Mouse (Mus musculus): ENCODE measurements around the gene Slc29a4. TPM values are rescaled to one million over a fixed set of nuclear protein-coding genes. Genes with fewer than 3 reads are reported as not detected.
A peak's percentile ranks its signal among the peaks of the same experiment; 100 is the strongest.

Gene Slc29a4
- total and polyA plus RNA-seq, 2 experiments from 2014 or later, result 76.4 to 104 TPM

DNA sequence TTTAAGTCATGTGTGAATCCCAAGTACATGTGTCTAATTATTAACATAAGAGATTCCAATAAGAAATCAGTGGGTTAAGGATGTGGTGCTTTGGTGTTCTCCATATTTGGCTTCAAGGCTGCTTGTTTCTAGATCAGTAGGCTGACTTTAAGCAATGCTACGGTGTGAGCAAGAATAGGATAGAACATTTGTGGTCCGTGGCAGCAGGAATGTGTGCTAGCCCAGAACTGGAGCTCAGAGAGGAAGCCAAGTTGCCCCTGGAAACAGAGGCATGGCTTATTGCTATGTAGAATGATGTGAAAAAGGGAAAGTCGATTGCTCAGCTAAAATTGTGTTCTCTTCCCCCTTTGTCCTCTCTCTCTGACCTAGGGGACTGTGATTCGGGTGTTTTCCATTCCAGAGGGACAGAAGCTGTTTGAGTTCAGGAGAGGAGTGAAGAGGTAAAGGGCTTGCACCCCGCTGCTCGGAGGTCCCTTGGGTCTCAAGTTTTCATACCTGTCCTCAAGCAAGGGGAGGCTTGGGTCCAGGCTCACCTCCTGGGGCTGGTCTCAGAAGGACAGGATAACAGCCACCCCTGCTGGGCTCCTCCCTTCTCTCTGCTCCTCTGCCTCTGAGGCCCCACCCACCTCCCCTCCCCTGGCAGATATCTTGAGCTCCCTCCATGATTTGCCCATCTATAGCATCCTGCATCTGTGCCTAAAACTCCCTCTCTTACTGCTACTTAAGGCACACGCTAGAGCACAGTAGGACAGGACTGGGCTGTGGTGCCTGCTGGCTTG, 31.5 kb upstream of the Slc29a4 start:
- Histone ChIP-seq H3K9ac (no peak overlapping the region), H3K27ac (ENCODE audit: low read depth, low read length) (no peak overlapping the region), H3K36me3 (ENCODE audit: insufficient read depth) (peaks cover 92% of the 10 kb centered on the region), H3K4me1 (ENCODE audit: insufficient read depth) (no peaks in the 10 kb centered on the region), H3K9me3 (ENCODE audit: low read length) (no peaks in the 10 kb centered on the region), H3K4me3 (ENCODE audit: low read depth, low read length) (no peak overlapping the region), H3K4me2 (ENCODE audit: low read depth) (no peak overlapping the region), H3K27me3 (ENCODE audit: insufficient read depth, low read length) (no peaks in the 10 kb centered on the region)
- DNase-seq (no peak), ATAC-seq (no peak)
- no peak for TF ChIP-seq CTCF (IDR thresholded peaks at IDR 0.05; ENCODE audit: low read depth)
- WGBS, result 76% methylated on average over 7 of the region's 7 CpGs

DNA sequence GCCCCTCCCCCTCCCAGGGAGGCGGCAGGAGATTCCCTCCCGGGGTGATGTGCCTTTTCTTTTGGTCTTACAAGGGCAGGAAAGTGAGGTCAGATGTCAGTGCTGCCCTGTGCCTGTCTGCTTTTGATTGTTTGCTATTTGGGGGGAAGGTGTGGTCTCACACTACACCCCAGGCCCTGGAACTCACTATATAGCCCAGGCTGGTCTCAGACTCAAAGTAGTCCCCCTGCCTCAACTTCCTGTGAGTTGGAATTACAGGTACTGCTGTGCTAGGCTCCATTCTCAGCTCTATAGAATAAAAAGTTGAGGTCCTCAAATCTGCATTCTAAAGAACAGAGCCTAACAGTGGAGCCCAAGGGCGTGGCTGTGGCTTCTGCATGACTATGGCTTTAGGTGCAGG, 24.4 kb upstream of the Slc29a4 start:
- Histone ChIP-seq H3K9ac (no peak overlapping the region), H3K9me3 (ENCODE audit: low read length) (no peaks in the 10 kb centered on the region), H3K4me2 (ENCODE audit: low read depth) (no peak overlapping the region), H3K27me3 (ENCODE audit: insufficient read depth, low read length) (no peaks in the 10 kb centered on the region), H3K4me3 (ENCODE audit: low read depth, low read length) (no peak overlapping the region), H3K27ac (ENCODE audit: low read depth, low read length) (no peak overlapping the region), H3K4me1 (ENCODE audit: insufficient read depth) (no peaks in the 10 kb centered on the region), H3K36me3 (ENCODE audit: insufficient read depth) (peaks cover 60% of the 10 kb centered on the region)
- WGBS, result 44% methylated on average over 3 of the region's 3 CpGs
- TF ChIP-seq CTCF (IDR thresholded peaks at IDR 0.05; ENCODE audit: low read depth), result no peak
- no peak for DNase-seq
- ATAC-seq, result no peak

- TF ChIP-seq CTCF (IDR thresholded peaks at IDR 0.05; ENCODE audit: low read depth), result no peak
- no peak overlapping the region for H3K27ac ChIP-seq (ENCODE audit: low read depth, low read length)
Observed at GRCm38 (mm10) chr5:142668556-142669263, 23.6 kb upstream of the Slc29a4 start.

GRCm38 (mm10) chr5:142669726-142670125, 22.6 kb upstream of the Slc29a4 start:
- Histone ChIP-seq H3K4me2 (ENCODE audit: low read depth) (no peak overlapping the region), H3K27ac (ENCODE audit: low read depth, low read length) (no peak overlapping the region), H3K36me3 (ENCODE audit: insufficient read depth) (peaks cover 44% of the 10 kb centered on the region), H3K4me3 (ENCODE audit: low read depth, low read length) (no peak overlapping the region), H3K9me3 (ENCODE audit: low read length) (no peaks in the 10 kb centered on the region), H3K27me3 (ENCODE audit: insufficient read depth, low read length) (no peaks in the 10 kb centered on the region), H3K4me1 (ENCODE audit: insufficient read depth) (no peaks in the 10 kb centered on the region), H3K9ac (no peak overlapping the region)
- DNase-seq (peak; percentile 51), ATAC-seq (peak; percentile 38; the same call in 1 of the 2 replicates)
- WGBS, result 54% methylated on average over 7 of the region's 7 CpGs
- peak; percentile 47 for TF ChIP-seq CTCF (IDR thresholded peaks at IDR 0.05; ENCODE audit: low read depth)

More at GRCm38 (mm10) chr5:142668556-142669263, 23.6 kb upstream of the Slc29a4 start:
- H3K4me3 ChIP-seq (ENCODE audit: low read depth, low read length), result no peak overlapping the region
- ATAC-seq, result no peak
- no peak overlapping the region for H3K9ac ChIP-seq
- H3K4me1 ChIP-seq (ENCODE audit: insufficient read depth), result no peaks in the 10 kb centered on the region
- WGBS, result 88% methylated on average over 11 of the region's 11 CpGs
- no peaks in the 10 kb centered on the region for H3K9me3 ChIP-seq (ENCODE audit: low read length)
- no peaks in the 10 kb centered on the region for H3K27me3 ChIP-seq (ENCODE audit: insufficient read depth, low read length)
- no peak for DNase-seq
- no peak overlapping the region for H3K4me2 ChIP-seq (ENCODE audit: low read depth)
- peaks cover 54% of the 10 kb centered on the region for H3K36me3 ChIP-seq (ENCODE audit: insufficient read depth)

DNA sequence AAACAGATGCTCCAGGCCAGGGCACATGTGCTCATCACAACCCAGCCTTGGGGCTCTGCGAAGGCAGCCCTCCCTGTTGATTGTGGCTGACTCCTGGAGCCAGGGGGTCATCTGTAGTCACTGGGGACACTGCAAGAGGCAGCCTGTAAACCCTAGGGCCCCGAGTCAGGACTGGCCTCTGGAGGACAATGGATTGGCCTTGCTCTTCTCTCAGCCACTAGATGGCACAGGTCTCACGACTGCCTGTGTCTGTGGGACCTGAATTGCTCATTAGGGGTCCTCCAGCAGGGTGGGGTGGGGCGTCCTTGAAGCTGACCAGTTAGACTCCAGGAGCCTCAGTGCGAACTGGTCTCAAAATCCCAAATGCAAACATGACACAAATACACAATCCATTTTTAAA, 19.2 kb upstream of the Slc29a4 start:
- peak; percentile 53 for DNase-seq
- Histone ChIP-seq H3K9ac (no peak overlapping the region), H3K4me2 (ENCODE audit: low read depth) (no peak overlapping the region), H3K27me3 (ENCODE audit: insufficient read depth, low read length) (no peaks in the 10 kb centered on the region), H3K9me3 (ENCODE audit: low read length) (no peaks in the 10 kb centered on the region), H3K27ac (ENCODE audit: low read depth, low read length) (no peak overlapping the region), H3K4me1 (ENCODE audit: insufficient read depth) (no peaks in the 10 kb centered on the region), H3K4me3 (ENCODE audit: low read depth, low read length) (no peak overlapping the region), H3K36me3 (ENCODE audit: insufficient read depth) (peaks cover 13% of the 10 kb centered on the region; the same call in 1 of the 2 replicates)
- 29% methylated on average over 5 of the region's 5 CpGs for WGBS
- peak; percentile 76 for TF ChIP-seq CTCF (IDR thresholded peaks at IDR 0.05; ENCODE audit: low read depth)
- peak; percentile 78 for ATAC-seq

- no peak for TF ChIP-seq CTCF (IDR thresholded peaks at IDR 0.05; ENCODE audit: low read depth)
- Histone ChIP-seq H3K9me3 (ENCODE audit: low read length) (0 out of 2 replicates have a peak, but pooled peaks cover 3% of the 10 kb centered on the region), H3K36me3 (ENCODE audit: insufficient read depth) (no peaks in the 10 kb centered on the region), H3K4me3 (ENCODE audit: low read depth, low read length) (no peak overlapping the region), H3K27me3 (ENCODE audit: insufficient read depth, low read length) (no peaks in the 10 kb centered on the region), H3K4me1 (ENCODE audit: insufficient read depth) (no peaks in the 10 kb centered on the region), H3K27ac (ENCODE audit: low read depth, low read length) (no peak overlapping the region), H3K9ac (no peak overlapping the region), H3K4me2 (ENCODE audit: low read depth) (no peak overlapping the region)
- WGBS, result 66% methylated on average over 7 of the region's 7 CpGs
- no peak for DNase-seq
- ATAC-seq, result no peak
Observed at GRCm38 (mm10) chr5:142678141-142678571, 14.2 kb upstream of the Slc29a4 start.

DNA sequence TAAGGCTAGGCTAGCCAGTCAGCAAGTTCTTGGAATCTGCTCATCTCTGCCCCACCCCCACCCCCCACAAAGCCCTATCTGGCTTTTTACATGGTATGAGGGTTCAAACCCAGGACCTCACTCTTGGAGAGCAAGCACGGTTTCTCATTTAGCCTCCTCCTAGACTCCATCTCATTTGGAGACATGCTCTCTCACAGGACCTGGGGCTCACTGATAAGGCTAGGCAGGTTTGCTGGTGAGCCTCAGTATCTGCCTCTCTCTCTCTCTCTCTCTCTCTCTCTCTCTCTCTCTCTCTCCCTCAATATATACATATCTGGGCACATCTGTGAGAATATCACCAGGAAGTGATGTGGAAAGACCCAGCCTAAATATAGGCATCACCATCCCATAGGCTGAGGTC, 13.2 kb upstream of the Slc29a4 start:
- H3K27ac ChIP-seq (ENCODE audit: low read depth, low read length), result no peak overlapping the region
- TF ChIP-seq CTCF (IDR thresholded peaks at IDR 0.05; ENCODE audit: low read depth), result no peak
- WGBS, result 79% methylated on average over 1 of the region's 1 CpGs
- no peak for ATAC-seq
- H3K36me3 ChIP-seq (ENCODE audit: insufficient read depth), result no peaks in the 10 kb centered on the region
- H3K27me3 ChIP-seq (ENCODE audit: insufficient read depth, low read length), result no peaks in the 10 kb centered on the region
- H3K4me2 ChIP-seq (ENCODE audit: low read depth), result no peak overlapping the region
- DNase-seq, result no peak
- H3K4me1 ChIP-seq (ENCODE audit: insufficient read depth), result no peaks in the 10 kb centered on the region
- H3K9me3 ChIP-seq (ENCODE audit: low read length), result 0 out of 2 replicates have a peak, but pooled peaks cover 3% of the 10 kb centered on the region
- no peak overlapping the region for H3K9ac ChIP-seq
- no peak overlapping the region for H3K4me3 ChIP-seq (ENCODE audit: low read depth, low read length)

Data from forebrain, postnatal 0 days (tissue).